Mouse (Mus musculus): ENCODE measurements around the gene Tank.

DNA sequence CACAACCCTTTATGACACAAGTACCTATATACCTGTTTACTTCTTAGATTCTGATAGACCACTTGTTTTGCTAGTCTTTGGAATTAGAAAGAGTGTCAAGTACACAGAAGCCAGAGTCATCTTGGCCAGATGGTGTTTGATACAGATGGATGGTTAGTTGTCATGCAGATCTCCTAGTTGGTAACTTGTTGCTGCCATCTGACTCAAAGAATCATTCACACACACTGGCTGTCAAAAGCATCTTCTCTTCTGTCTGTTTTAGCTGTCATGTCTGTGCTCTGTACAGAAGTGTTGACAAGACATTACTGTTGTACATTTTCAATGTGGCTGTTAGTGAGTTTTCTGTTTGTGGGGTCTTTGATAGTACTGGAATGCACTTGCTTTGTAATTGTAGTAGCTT lies 45.6 kb downstream of the Tank start:
- TF ChIP-seq CTCF (IDR thresholded peaks at IDR 0.05; ENCODE audit: control insufficient read depth, insufficient read depth, insufficient read length) (no peak), FOSL1 (IDR thresholded peaks at IDR 0.05; ENCODE audit: insufficient read depth, low read length, poor library complexity, severe bottlenecking) (no peak), MAX (IDR thresholded peaks at IDR 0.05) (no peak), USF1 (IDR thresholded peaks at IDR 0.05; ENCODE audit: low read depth) (no peak)
